Mouse (Mus musculus) myocyte (in vitro differentiated cells): ENCODE data around the gene Sox5.

Source experiments
- E2F4 ChIP-seq: IDR thresholded peaks from one replicate; pipeline ENCODE4 v1.6.1; 2011; ENCODE audit warnings: mild to moderate bottlenecking, control low read depth, moderate library complexity; ENCODE audit not compliant: insufficient read depth
- MAX ChIP-seq: IDR thresholded peaks from one replicate; pipeline ENCODE4 v1.6.1; 2011; ENCODE audit warnings: low read depth, mild to moderate bottlenecking, control low read depth
- MYOG ChIP-seq, 3 experiments: IDR thresholded peaks; one replicate each; pipeline ENCODE4 v1.6.1; 2011; ENCODE audit warnings: control low read depth in 2 of 3, low read depth in 2 of 3, mild to moderate bottlenecking in 2 of 3; ENCODE audit not compliant: insufficient read length in 2 of 3, control insufficient read depth in 1 of 3, insufficient read depth in 1 of 3
- POLR2A ChIP-seq: IDR thresholded peaks from one replicate; pipeline ENCODE4 v1.6.1; 2011; ENCODE audit warnings: low read depth, mild to moderate bottlenecking, control low read depth, moderate library complexity; ENCODE audit not compliant: insufficient read length
- POLR2AphosphoS2 ChIP-seq: IDR thresholded peaks from one replicate; pipeline ENCODE4 v1.6.1; 2011; ENCODE audit warnings: low read depth, control low read depth; ENCODE audit not compliant: insufficient read length
- TCF12 ChIP-seq: IDR thresholded peaks from one replicate; pipeline ENCODE4 v1.6.1; 2011; ENCODE audit warnings: mild to moderate bottlenecking, control low read depth; ENCODE audit not compliant: poor library complexity, insufficient read depth, severe bottlenecking
- TCF3 ChIP-seq: IDR thresholded peaks from one replicate; pipeline ENCODE4 v1.6.1; 2011; ENCODE audit warnings: low read depth, control low read depth; ENCODE audit not compliant: insufficient read length

DNA sequence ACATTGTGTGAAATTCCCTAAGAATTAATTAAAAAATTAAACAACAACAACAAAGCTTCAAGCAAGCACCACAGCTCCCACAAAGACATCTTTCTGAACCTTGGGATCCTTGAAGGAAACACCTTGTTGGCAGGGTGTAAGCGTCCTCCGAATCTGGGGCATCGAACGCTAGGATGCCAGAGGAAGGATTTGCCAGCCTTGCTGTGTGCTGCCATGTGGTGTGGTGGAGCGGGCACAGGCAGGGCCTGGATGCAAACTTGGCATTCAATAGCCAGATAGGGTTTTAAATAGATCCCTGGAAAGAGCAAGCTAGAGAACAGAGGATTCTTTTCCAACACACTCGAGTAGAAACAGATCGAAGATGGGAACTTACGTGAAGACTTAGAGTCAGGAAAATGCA is 322.3 kb downstream of the Sox5 start:
- TF ChIP-seq E2F4: no peak
- TF ChIP-seq POLR2A: no peak
- no peak for TF ChIP-seq MAX
- no peak for TF ChIP-seq POLR2AphosphoS2
- TF ChIP-seq TCF12: no peak
- TF ChIP-seq TCF3: no peak
- no peak for TF ChIP-seq MYOG (IDR thresholded peaks at IDR 0.05; ENCODE audit: control insufficient read depth in 1 of 3, insufficient read depth in 1 of 3, insufficient read length in 2 of 3, low read depth in 2 of 3)
